Mouse (Mus musculus) liver, embryonic 14 days (tissue): ENCODE data around the gene Fadd. TPM values are rescaled to one million over a fixed set of nuclear protein-coding genes. Genes with fewer than 3 reads are reported as not detected.

Experiments used
- polyA plus RNA-seq: library from polyadenylated mRNA; depleted of rRNA; stranded (reverse); fragments of >200 nt; gene quantifications from 2 replicates; pipeline ENCODE4 v1.2.3, GENCODE M21; 2012; rRNA removed

Fadd gene
- polyA plus RNA-seq: 3.9 and 4.1 TPM in 2 replicates

DNA sequence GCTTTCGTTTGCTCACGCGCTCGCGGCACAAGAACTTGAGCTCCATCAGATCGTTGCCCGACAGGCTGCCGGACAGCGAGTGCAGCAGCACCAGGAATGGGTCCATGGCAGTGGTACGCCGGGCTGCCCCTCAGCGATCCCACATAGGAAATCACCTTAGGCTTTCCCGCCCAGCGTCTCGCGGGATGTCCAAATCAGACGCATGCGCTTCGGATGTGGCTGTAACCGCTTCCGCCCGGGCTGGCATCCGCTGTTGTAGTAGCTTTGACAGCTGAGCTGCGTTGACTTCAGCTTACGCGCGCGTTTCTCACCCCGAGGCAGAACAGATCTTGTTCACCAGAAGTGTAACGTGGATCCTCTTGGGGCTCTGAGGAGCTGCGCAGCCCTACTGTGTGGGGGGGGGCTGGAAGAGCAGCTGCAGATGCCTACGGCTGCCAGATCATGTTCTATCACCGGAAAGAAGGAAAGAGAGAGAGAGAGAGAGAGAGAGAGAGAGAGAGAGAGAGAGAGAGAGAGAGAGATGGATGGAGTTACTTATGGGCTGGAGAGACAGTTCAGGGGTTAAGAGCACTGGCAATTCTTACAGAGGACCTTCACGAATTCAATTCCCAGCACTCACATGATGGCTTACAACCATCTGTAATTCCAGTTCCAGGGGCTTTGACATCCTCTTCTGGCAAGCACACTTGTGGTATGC, at the start of gene Fadd:
Gene Fadd (minus strand): TSS at position 180 of the 697 bp plus-strand sequence.

GRCm38 (mm10) chr7:144553237-144554122, 28.8 kb downstream of the Fadd start, which contains the start of gene Ppfia1:
Gene Ppfia1, minus strand, starts transcription at chr7:144553729.

Other genes with a start within 250 kb of the Fadd start
- gene Cttn, start 111.5 kb downstream of the Fadd start, polyA plus RNA-seq: 34.6 and 37.5 TPM in 2 replicates
- gene Ppfia1, start 28.7 kb downstream of the Fadd start, polyA plus RNA-seq: 14.4 and 14.6 TPM in 2 replicates
- gene Ano1, start 169.5 kb upstream of the Fadd start, polyA plus RNA-seq: 1.8 and 1.9 TPM in 2 replicates